Mouse (Mus musculus) ES-CJ7 (cell line): ENCODE results near the gene Usp42.

Source experiments
- DNase-seq: peaks from one replicate; pipeline ENCODE4 v3.0.0; 2011; ENCODE audit warnings: low read depth, low spot score

The Usp42 gene

GRCm38 (mm10) chr5:143690392-143690791 lies 41.7 kb downstream of the Usp42 start:
- no peak for DNase-seq

DNA sequence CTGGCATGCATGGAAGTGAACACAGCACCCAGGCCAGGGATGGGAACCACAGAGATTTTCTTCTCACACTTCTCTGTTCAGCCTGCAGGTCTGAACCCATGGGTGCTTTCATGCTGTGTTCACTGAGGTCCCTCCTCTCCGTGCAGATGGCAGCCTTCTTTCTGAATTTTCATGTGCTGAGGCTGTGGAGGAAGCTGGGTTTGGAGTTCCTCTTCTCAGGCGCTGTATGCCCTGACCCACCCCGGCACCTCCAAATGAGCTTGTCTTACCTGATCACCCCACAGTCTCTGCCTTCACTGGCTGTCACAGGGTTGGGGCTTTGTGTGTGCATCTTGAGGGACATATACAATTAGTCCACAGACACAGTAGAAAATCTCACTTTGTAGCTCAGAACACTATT lies 44.5 kb downstream of the Usp42 start:
- no peak for DNase-seq

GRCm38 (mm10) chr5:143686456-143686855 lies 45.6 kb downstream of the Usp42 start:
- no peak for DNase-seq

GRCm38 (mm10) chr5:143684911-143685390 lies 47.1 kb downstream of the Usp42 start:
- no peak for DNase-seq

DNA sequence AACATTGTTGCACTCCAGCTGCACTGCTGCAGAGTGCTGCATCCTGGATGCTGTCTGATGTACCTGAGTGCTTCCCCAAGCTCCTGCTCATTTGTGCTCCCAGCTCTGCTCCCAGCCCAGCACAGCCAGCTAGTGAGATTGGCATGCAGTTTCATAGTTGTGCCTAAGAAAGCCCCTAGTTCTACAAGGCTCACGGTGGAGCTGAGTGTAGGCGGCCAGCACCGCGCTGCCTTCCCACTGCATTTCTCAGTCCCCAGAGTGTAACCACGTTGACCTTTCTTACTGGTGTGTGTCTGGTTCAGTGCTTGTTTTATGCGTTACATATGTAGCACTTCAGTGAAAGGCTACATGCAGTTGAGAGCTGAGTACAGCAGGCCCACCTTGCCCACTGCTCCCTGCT lies 48.4 kb downstream of the Usp42 start:
- no peak for DNase-seq

GRCm38 (mm10) chr5:143679654-143680053 lies 52.4 kb downstream of the Usp42 start:
- DNase-seq, result no peak

DNA sequence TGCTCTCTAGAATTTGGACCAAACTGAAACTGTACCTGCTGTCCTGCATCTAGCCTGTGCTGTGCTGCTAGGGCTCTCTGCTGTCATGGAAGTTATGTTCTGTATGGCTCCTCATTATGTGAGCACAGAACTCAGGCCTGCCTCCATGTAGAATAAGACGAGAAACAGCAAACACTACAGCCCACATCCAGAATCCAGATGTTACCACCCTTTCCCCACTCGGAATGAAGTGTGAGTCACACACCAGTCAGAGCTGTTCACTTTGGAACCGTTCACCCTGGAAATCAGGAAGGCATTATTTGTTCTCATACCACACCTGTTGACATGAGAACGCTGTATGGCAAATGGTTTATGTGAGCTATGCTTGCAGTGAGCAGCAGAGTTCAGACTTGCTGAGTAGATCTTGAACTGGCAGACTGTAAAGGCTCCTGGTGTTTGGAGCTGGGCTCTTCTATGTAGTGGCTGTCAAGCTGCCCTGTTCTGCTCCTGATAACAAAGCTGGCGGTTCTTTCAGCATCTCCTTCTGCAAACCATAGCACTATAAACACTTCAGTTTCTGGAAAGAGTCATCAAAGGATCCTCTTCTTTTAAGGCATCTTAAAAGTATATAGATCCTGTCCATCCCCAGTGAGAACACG lies 53.3 kb downstream of the Usp42 start:
- DNase-seq, result no peak

DNA sequence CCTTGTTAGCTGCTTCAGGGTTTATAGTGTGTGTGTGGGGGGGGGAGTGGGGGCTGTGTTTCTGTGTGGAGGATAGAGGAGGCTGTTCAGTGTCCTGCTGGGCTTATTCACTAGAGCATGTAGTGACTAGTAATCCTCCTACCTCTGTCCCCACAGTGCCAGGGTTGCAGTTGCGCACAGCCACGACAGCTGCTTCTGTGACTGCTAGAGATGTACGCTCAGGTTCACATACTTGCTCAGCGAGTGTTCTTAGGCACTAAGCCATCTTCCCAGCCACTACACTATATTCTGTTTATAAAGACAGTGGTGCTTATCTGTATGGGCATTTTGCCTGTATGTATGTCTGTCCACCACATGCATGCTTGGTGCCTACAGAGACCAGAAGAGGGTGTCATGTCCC lies 54.7 kb downstream of the Usp42 start:
- no peak for DNase-seq

DNA sequence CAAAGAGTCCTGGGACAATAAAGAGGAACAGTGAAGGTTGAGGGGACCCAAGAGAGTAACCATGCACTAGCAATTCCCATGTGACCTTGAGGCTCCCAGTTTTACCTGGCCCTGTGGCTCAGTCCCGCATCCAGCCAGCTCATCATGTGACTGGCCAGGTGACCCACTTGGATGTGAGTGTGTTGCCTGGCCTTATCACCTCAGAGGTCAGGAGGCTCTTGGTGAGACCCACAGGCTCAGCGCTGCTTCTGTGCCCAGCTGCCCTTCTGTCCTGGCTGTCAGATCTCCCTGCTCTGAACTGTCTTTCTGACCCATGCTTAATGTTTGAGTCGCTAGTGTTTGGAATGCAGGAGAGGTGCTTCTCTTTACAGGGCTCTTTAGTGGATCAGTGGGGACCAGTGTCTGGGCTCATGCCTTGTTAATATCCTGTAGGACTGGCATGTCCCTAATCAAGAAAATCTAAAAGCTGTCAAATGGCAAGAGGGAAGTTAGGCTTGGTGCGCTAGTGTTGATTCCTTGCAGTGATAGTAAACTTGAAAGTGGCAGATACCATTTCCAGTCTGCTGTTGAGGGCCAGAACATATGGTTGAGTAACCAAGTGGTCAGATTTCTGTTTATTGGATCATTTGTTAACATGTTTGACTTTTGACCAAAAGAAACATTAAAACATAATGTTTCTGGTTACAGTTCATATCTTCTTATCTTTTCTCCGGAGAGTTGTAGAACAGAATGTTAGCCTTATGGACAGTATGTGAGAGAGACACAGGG lies 55.7 kb downstream of the Usp42 start:
- no peak for DNase-seq

- no peak for DNase-seq
Measured at GRCm38 (mm10) chr5:143674576-143674975, 57.5 kb downstream of the Usp42 start.

DNA sequence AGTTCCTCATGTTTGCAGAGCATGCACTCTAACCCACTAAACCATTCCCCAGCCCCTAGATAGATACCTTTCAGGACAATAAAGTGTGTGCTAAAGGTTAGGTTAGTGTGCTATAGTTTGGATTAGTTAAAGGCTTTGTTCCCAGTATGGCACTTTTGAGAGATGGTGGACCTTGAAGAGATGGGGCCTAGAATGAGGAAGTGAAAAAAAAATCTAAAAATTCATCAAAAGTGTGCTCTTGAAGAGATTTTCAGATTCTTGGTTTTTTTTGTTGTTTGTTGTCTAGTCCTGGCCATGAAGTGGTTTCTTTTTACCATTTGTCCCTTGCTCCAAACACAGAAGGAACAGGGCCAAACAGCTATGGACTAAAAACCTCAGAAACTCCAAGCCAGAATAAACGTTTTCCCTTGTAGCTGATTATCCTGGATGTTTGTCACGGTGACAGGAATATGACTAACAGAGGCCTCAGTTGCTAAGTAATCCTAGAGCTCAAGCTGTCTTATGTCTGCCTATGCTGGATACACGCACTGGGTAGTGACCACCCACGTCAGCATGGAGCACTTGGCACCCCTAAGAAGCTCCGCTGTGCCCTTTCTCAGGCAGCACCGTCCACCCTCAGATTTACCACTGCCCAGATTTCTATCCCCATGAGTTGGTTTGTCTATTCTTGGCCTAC lies 61.2 kb downstream of the Usp42 start:
- DNase-seq, result no peak

GRCm38 (mm10) chr5:143669839-143670238 lies 62.2 kb downstream of the Usp42 start:
- no peak for DNase-seq

DNA sequence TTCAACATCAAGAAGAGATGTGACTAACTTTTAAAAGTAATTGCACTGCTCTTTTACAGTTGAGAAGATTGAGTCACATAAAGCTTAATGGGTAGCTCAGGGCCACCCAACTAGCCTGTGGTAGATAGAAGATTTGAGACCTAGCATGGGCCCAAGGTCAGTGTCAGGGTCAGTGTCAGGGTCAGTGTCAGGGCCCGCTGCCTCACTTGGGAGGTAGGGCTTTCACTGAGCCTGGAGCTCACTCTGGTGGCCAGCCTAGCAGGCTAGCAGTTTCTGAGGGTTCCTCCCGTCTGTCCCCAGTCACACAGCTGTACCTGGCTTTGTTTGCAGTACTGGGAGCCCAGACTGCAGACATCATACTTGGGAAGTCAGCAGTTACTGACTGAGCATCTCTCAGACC lies 62.7 kb downstream of the Usp42 start:
- no peak for DNase-seq

- no peak for DNase-seq
Measured at GRCm38 (mm10) chr5:143668884-143669283, 63.2 kb downstream of the Usp42 start.

GRCm38 (mm10) chr5:143666015-143666414 lies 66.1 kb downstream of the Usp42 start:
- no peak for DNase-seq

DNA sequence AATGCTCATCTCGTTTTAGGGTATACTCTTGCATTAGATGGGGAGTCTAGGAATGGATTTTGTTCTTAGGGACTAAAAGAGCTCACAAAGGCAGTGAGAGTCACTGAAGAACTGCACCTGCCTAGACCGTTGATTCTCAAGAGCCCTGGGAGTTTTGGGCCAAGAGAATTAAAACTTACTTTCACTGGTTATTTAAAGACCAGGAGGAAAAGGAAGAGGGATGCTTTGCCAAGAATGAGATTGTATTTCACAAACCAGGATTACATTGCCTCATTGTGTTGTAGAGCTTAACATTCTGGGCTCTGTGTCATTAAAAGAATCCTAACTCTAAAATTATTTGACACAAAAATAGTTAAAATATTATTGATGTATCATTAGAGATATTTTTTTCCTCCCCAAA lies 66.5 kb downstream of the Usp42 start:
- DNase-seq, result no peak

DNA sequence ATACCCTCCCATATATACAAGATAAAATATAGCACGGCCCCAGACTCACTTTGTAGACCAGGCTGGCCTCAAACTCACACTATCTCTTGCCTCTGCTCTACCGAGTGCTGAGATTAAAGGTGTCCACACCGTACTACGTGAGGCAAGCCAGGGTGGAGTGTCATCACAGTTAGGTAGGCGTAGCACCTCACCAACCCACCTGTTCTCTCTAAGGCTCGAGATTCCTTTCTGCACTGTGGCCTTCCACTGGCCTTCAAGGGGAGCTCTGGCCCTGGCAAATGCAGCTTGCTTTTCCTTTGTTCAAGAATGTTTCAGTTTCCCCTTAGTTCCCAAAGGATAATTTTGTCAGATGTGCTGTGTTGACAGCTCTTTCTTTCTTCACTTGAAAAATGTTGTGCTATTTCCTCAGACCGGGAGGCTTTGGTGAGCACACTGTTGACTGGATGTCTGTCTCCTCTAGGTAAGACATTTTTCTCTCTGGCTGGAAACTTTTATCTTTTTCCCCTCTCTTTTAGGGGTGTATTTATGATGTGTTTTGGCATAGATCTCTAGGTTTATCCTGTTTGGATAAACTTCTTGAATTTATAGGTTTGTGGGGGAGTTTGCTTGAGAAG lies 68.9 kb downstream of the Usp42 start:
- DNase-seq, result no peak
